Mouse (Mus musculus): ENCODE data around the gene Mylk4. TPM values are rescaled to one million over a fixed set of nuclear protein-coding genes. Genes with fewer than 3 reads are reported as not detected.

Gene Mylk4
- polyA plus RNA-seq, 1 experiment from 2014 or later = 0.24 TPM

- ATAC-seq (ENCODE audit: low FRiP score) (no peak), DNase-seq (ENCODE audit: low spot score) (no peak)
- Histone ChIP-seq H3K4me1 (replicated peaks; ENCODE audit: control insufficient read depth, insufficient read depth, low read length) (no peaks in the 10 kb centered on the region), H3K27ac (no peak overlapping the region), H3K4me2 (replicated peaks) (no peak overlapping the region), H3K4me3 (replicated peaks; ENCODE audit: low read length) (no peak overlapping the region), H3K27me3 (ENCODE audit: control insufficient read depth, insufficient read depth, low read length) (no peaks in the 10 kb centered on the region), H3K36me3 (replicated peaks; ENCODE audit: control insufficient read depth, insufficient read depth) (no peaks in the 10 kb centered on the region), H3K9ac (no peak overlapping the region), H3K9me3 (ENCODE audit: control insufficient read depth, low read length) (no peaks in the 10 kb centered on the region)
- 67% methylated on average over 7 of the region's 7 CpGs for WGBS
These were observed 42.6 kb downstream of the Mylk4 start for GRCm38 (mm10) chr13:32741161-32741560.

- Histone ChIP-seq H3K27me3 (ENCODE audit: control insufficient read depth, insufficient read depth, low read length) (no peaks in the 10 kb centered on the region), H3K9me3 (ENCODE audit: control insufficient read depth, low read length) (no peaks in the 10 kb centered on the region), H3K4me3 (replicated peaks; ENCODE audit: low read length) (no peak overlapping the region), H3K9ac (no peak overlapping the region), H3K4me2 (replicated peaks) (no peak overlapping the region), H3K27ac (no peak overlapping the region), H3K36me3 (replicated peaks; ENCODE audit: control insufficient read depth, insufficient read depth) (no peaks in the 10 kb centered on the region), H3K4me1 (replicated peaks; ENCODE audit: control insufficient read depth, insufficient read depth, low read length) (no peaks in the 10 kb centered on the region)
- DNase-seq (ENCODE audit: low spot score) (peak; percentile 63), ATAC-seq (ENCODE audit: low FRiP score) (no peak)
These were observed 52.5 kb downstream of the Mylk4 start for GRCm38 (mm10) chr13:32731283-32731682.

- Histone ChIP-seq H3K9ac (no peak overlapping the region), H3K4me1 (replicated peaks; ENCODE audit: control insufficient read depth, insufficient read depth, low read length) (no peaks in the 10 kb centered on the region), H3K4me2 (replicated peaks) (no peak overlapping the region), H3K4me3 (replicated peaks; ENCODE audit: low read length) (no peak overlapping the region), H3K27me3 (ENCODE audit: control insufficient read depth, insufficient read depth, low read length) (no peaks in the 10 kb centered on the region), H3K9me3 (ENCODE audit: control insufficient read depth, low read length) (no peaks in the 10 kb centered on the region), H3K36me3 (replicated peaks; ENCODE audit: control insufficient read depth, insufficient read depth) (no peaks in the 10 kb centered on the region), H3K27ac (no peak overlapping the region)
- DNase-seq (ENCODE audit: low spot score) = no peak
- 92% methylated on average over 5 of the region's 5 CpGs for WGBS
- no peak for ATAC-seq (ENCODE audit: low FRiP score)
These were observed 59.1 kb downstream of the Mylk4 start for GRCm38 (mm10) chr13:32724606-32725005.

- Histone ChIP-seq H3K9ac (no peak overlapping the region), H3K27ac (no peak overlapping the region), H3K4me1 (replicated peaks; ENCODE audit: control insufficient read depth, insufficient read depth, low read length) (no peaks in the 10 kb centered on the region), H3K27me3 (ENCODE audit: control insufficient read depth, insufficient read depth, low read length) (no peaks in the 10 kb centered on the region), H3K9me3 (ENCODE audit: control insufficient read depth, low read length) (no peaks in the 10 kb centered on the region), H3K4me2 (replicated peaks) (no peak overlapping the region), H3K4me3 (replicated peaks; ENCODE audit: low read length) (no peak overlapping the region), H3K36me3 (replicated peaks; ENCODE audit: control insufficient read depth, insufficient read depth) (no peaks in the 10 kb centered on the region)
- ATAC-seq (ENCODE audit: low FRiP score) = no peak
- WGBS = 93% methylated on average over 4 of the region's 4 CpGs
- DNase-seq (ENCODE audit: low spot score) = no peak
These were observed 62.0 kb downstream of the Mylk4 start for GRCm38 (mm10) chr13:32721717-32722116.

GRCm38 (mm10) chr13:32719284-32719683, 64.5 kb downstream of the Mylk4 start:
- Histone ChIP-seq H3K27me3 (ENCODE audit: control insufficient read depth, insufficient read depth, low read length) (no peaks in the 10 kb centered on the region), H3K4me2 (replicated peaks) (no peak overlapping the region), H3K4me1 (replicated peaks; ENCODE audit: control insufficient read depth, insufficient read depth, low read length) (no peaks in the 10 kb centered on the region), H3K27ac (no peak overlapping the region), H3K4me3 (replicated peaks; ENCODE audit: low read length) (no peak overlapping the region), H3K36me3 (replicated peaks; ENCODE audit: control insufficient read depth, insufficient read depth) (no peaks in the 10 kb centered on the region), H3K9me3 (ENCODE audit: control insufficient read depth, low read length) (no peaks in the 10 kb centered on the region), H3K9ac (no peak overlapping the region)
- ATAC-seq (ENCODE audit: low FRiP score) (no peak), DNase-seq (ENCODE audit: low spot score) (no peak)
- WGBS = 65% methylated on average over 3 of the region's 3 CpGs

GRCm38 (mm10) chr13:32717709-32718108, 66.0 kb downstream of the Mylk4 start:
- no peak for DNase-seq (ENCODE audit: low spot score)
- WGBS = 86% methylated on average over 5 of the region's 5 CpGs
- Histone ChIP-seq H3K9ac (no peak overlapping the region), H3K4me1 (replicated peaks; ENCODE audit: control insufficient read depth, insufficient read depth, low read length) (no peaks in the 10 kb centered on the region), H3K4me2 (replicated peaks) (no peak overlapping the region), H3K27me3 (ENCODE audit: control insufficient read depth, insufficient read depth, low read length) (no peaks in the 10 kb centered on the region), H3K9me3 (ENCODE audit: control insufficient read depth, low read length) (no peaks in the 10 kb centered on the region), H3K27ac (no peak overlapping the region), H3K4me3 (replicated peaks; ENCODE audit: low read length) (no peak overlapping the region), H3K36me3 (replicated peaks; ENCODE audit: control insufficient read depth, insufficient read depth) (no peaks in the 10 kb centered on the region)
- ATAC-seq (ENCODE audit: low FRiP score) = no peak

- H3K36me3 ChIP-seq (replicated peaks; ENCODE audit: control insufficient read depth, insufficient read depth) = no peaks in the 10 kb centered on the region
- WGBS = 90% methylated on average over 3 of the region's 3 CpGs
- ATAC-seq (ENCODE audit: low FRiP score) (no peak), DNase-seq (ENCODE audit: low spot score) (no peak)
- H3K9ac ChIP-seq = no peak overlapping the region
- no peak overlapping the region for H3K27ac ChIP-seq
- H3K27me3 ChIP-seq (ENCODE audit: control insufficient read depth, insufficient read depth, low read length) = no peaks in the 10 kb centered on the region
- no peak overlapping the region for H3K4me2 ChIP-seq (replicated peaks)
- H3K4me3 ChIP-seq (replicated peaks; ENCODE audit: low read length) = no peak overlapping the region
- H3K4me1 ChIP-seq (replicated peaks; ENCODE audit: control insufficient read depth, insufficient read depth, low read length) = no peaks in the 10 kb centered on the region
- H3K9me3 ChIP-seq (ENCODE audit: control insufficient read depth, low read length) = no peaks in the 10 kb centered on the region
These were observed 71.2 kb downstream of the Mylk4 start for GRCm38 (mm10) chr13:32712568-32712967.

GRCm38 (mm10) chr13:32707894-32708293, 75.9 kb downstream of the Mylk4 start:
- Histone ChIP-seq H3K36me3 (replicated peaks; ENCODE audit: control insufficient read depth, insufficient read depth) (no peaks in the 10 kb centered on the region), H3K9ac (no peak overlapping the region), H3K4me2 (replicated peaks) (no peak overlapping the region), H3K9me3 (ENCODE audit: control insufficient read depth, low read length) (no peaks in the 10 kb centered on the region), H3K27ac (no peak overlapping the region), H3K4me3 (replicated peaks; ENCODE audit: low read length) (no peak overlapping the region), H3K4me1 (replicated peaks; ENCODE audit: control insufficient read depth, insufficient read depth, low read length) (no peaks in the 10 kb centered on the region), H3K27me3 (ENCODE audit: control insufficient read depth, insufficient read depth, low read length) (no peaks in the 10 kb centered on the region)
- ATAC-seq (ENCODE audit: low FRiP score) (0 out of 2 replicates have a peak, but pooled peaks have one; percentile 55), DNase-seq (ENCODE audit: low spot score) (no peak)
- WGBS = 86% methylated on average over 2 of the region's 2 CpGs

GRCm38 (mm10) chr13:32706651-32707288, 77.0 kb downstream of the Mylk4 start:
- DNase-seq (ENCODE audit: low spot score) (peak; percentile 32), ATAC-seq (ENCODE audit: low FRiP score) (peak; percentile 69; the same call in 1 of the 2 replicates)
- no peaks in the 10 kb centered on the region for H3K36me3 ChIP-seq (replicated peaks; ENCODE audit: control insufficient read depth, insufficient read depth)
- WGBS = 48% methylated on average over 10 of the region's 10 CpGs
- H3K27me3 ChIP-seq (ENCODE audit: control insufficient read depth, insufficient read depth, low read length) = no peaks in the 10 kb centered on the region
- H3K4me1 ChIP-seq (replicated peaks; ENCODE audit: control insufficient read depth, insufficient read depth, low read length) = no peaks in the 10 kb centered on the region
- H3K4me3 ChIP-seq (replicated peaks; ENCODE audit: low read length) = no peak overlapping the region
- no peak overlapping the region for H3K4me2 ChIP-seq (replicated peaks)
- H3K9ac ChIP-seq = no peak overlapping the region
- no peak overlapping the region for H3K27ac ChIP-seq
- no peaks in the 10 kb centered on the region for H3K9me3 ChIP-seq (ENCODE audit: control insufficient read depth, low read length)

GRCm38 (mm10) chr13:32705315-32705714, 78.4 kb downstream of the Mylk4 start:
- H3K36me3 ChIP-seq (replicated peaks; ENCODE audit: control insufficient read depth, insufficient read depth) = no peaks in the 10 kb centered on the region
- no peaks in the 10 kb centered on the region for H3K4me1 ChIP-seq (replicated peaks; ENCODE audit: control insufficient read depth, insufficient read depth, low read length)
- no peak overlapping the region for H3K4me2 ChIP-seq (replicated peaks)
- no peaks in the 10 kb centered on the region for H3K27me3 ChIP-seq (ENCODE audit: control insufficient read depth, insufficient read depth, low read length)
- no peaks in the 10 kb centered on the region for H3K9me3 ChIP-seq (ENCODE audit: control insufficient read depth, low read length)
- no peak for DNase-seq (ENCODE audit: low spot score)
- 54% methylated on average over 1 of the region's 1 CpGs for WGBS
- no peak for ATAC-seq (ENCODE audit: low FRiP score)
- no peak overlapping the region for H3K9ac ChIP-seq
- H3K4me3 ChIP-seq (replicated peaks; ENCODE audit: low read length) = no peak overlapping the region
- no peak overlapping the region for H3K27ac ChIP-seq
